Mouse (Mus musculus): ENCODE measurements around the gene Nhsl2. TPM values are rescaled to one million over a fixed set of nuclear protein-coding genes. Genes with fewer than 3 reads are reported as not detected.
"Not testable (repeated sequence)": the region's sequence is repeated elsewhere in the genome, so short reads cannot be mapped to it uniquely, and the experiment has no call there.

Nhsl2 gene
- total RNA-seq (2021), result 10 to 100 TPM in 1 of 2 experiments, 1 to 10 TPM in 1; 9.2 to 11.4 TPM
- long read RNA-seq, experiment 1, result 0 reads
- long read RNA-seq, experiment 2, partial matches to known transcripts, result 0 of 3 reads
- long read RNA-seq, experiment 2, other reads (novel, unspliced or antisense), result 3 of 3 reads

- no peak for DNase-seq (ENCODE audit: low spot score in 2 of 2)
Observed at GRCm38 (mm10) chrX:101849281-101849821, at the start of gene Nhsl2. Gene Nhsl2, plus strand, starts transcription at chrX:101849385.

- DNase-seq (ENCODE audit: low spot score in 2 of 2), result no peak
Observed at GRCm38 (mm10) chrX:101805512-101805911, 43.7 kb upstream of the Nhsl2 start.

GRCm38 (mm10) chrX:101811750-101812149, 37.4 kb upstream of the Nhsl2 start:
- DNase-seq (ENCODE audit: low spot score in 2 of 2), result no peak

- DNase-seq (ENCODE audit: low spot score in 2 of 2), result no peak
Observed at GRCm38 (mm10) chrX:101819163-101819562, 30.0 kb upstream of the Nhsl2 start.

- not testable (repeated sequence) for DNase-seq (ENCODE audit: low spot score in 2 of 2)
Observed at GRCm38 (mm10) chrX:101819980-101820379, 29.2 kb upstream of the Nhsl2 start.

GRCm38 (mm10) chrX:101847191-101847795, 1.9 kb upstream of the Nhsl2 start:
- DNase-seq (ENCODE audit: low spot score in 2 of 2), result no peak

GRCm38 (mm10) chrX:101849901-101850551, 841 bp downstream of the Nhsl2 start:
- peak in 1 of 2 experiments; percentile 2 for DNase-seq (ENCODE audit: low spot score in 2 of 2)

GRCm38 (mm10) chrX:101851566-101852354, 2.6 kb downstream of the Nhsl2 start:
- DNase-seq (ENCODE audit: low spot score in 2 of 2), result no peak

- no peak for DNase-seq (ENCODE audit: low spot score in 2 of 2)
Observed at GRCm38 (mm10) chrX:101863666-101864378, 14.6 kb downstream of the Nhsl2 start.

- DNase-seq (ENCODE audit: low spot score in 2 of 2), result no peak
Observed at GRCm38 (mm10) chrX:101864788-101865187, 15.6 kb downstream of the Nhsl2 start.

- DNase-seq (ENCODE audit: low spot score in 2 of 2), result no peak
Observed at GRCm38 (mm10) chrX:101874147-101874546, 25.0 kb downstream of the Nhsl2 start.

- DNase-seq (ENCODE audit: low spot score in 2 of 2), result no peak
Observed at GRCm38 (mm10) chrX:101874901-101875300, 25.7 kb downstream of the Nhsl2 start.

- DNase-seq (ENCODE audit: low spot score in 2 of 2), result no peak
Observed at GRCm38 (mm10) chrX:101876136-101876535, 27.0 kb downstream of the Nhsl2 start.

GRCm38 (mm10) chrX:101877840-101878239, 28.7 kb downstream of the Nhsl2 start:
- DNase-seq (ENCODE audit: low spot score in 2 of 2), result no peak

GRCm38 (mm10) chrX:101878546-101878945, 29.4 kb downstream of the Nhsl2 start:
- no peak for DNase-seq (ENCODE audit: low spot score in 2 of 2)

GRCm38 (mm10) chrX:101882141-101882751, 33.1 kb downstream of the Nhsl2 start:
- DNase-seq (ENCODE audit: low spot score in 2 of 2), result no peak

- DNase-seq (ENCODE audit: low spot score in 2 of 2), result no peak
Observed at GRCm38 (mm10) chrX:101889384-101889783, 40.2 kb downstream of the Nhsl2 start.

- DNase-seq (ENCODE audit: low spot score in 2 of 2), result no peak
Observed at GRCm38 (mm10) chrX:101889813-101890469, 40.8 kb downstream of the Nhsl2 start.

GRCm38 (mm10) chrX:101893796-101894195, 44.6 kb downstream of the Nhsl2 start:
- DNase-seq (ENCODE audit: low spot score in 2 of 2), result no peak

GRCm38 (mm10) chrX:101898341-101898740, 49.2 kb downstream of the Nhsl2 start:
- DNase-seq (ENCODE audit: low spot score in 2 of 2), result no peak

Measured in adrenal gland, postnatal 4 days (tissue).